Mouse (Mus musculus): Measurements from ENCODE around the gene Prdm16. TPM values are rescaled to one million over a fixed set of nuclear protein-coding genes. Genes with fewer than 3 reads are reported as not detected.

Gene Prdm16
- total and polyA plus RNA-seq, 3 experiments, result not detected

GRCm38 (mm10) chr4:154471447-154472101, 165.1 kb downstream of the Prdm16 start:
- H3K9me3 ChIP-seq (replicated peaks; ENCODE audit: low read length), result peaks cover 93% of the 10 kb centered on the region
- TF ChIP-seq MAFK (IDR thresholded peaks at IDR 0.05; ENCODE audit: insufficient replicate concordance, low read length) (no peak), MXI1 (IDR thresholded peaks at IDR 0.05; ENCODE audit: low read depth, low read length) (no peak), CHD2 (IDR thresholded peaks at IDR 0.05; ENCODE audit: low read length) (no peak), USF1 (IDR thresholded peaks at IDR 0.05; ENCODE audit: low read depth, low read length) (no peak), SMC3 (IDR thresholded peaks at IDR 0.05; ENCODE audit: low read depth, low read length) (no peak)
- no peak overlapping the region for H3K4me3 ChIP-seq (replicated peaks in 1 of 3; ENCODE audit: low read depth in 2 of 3, low read length in 2 of 3, poor library complexity in 1 of 3)
- H3K27me3 ChIP-seq (replicated peaks), result no peaks in the 10 kb centered on the region
- H3K79me2 ChIP-seq (replicated peaks; ENCODE audit: control insufficient read depth, extremely low read depth, insufficient read depth, poor library complexity, severe bottlenecking), result no peaks in the 10 kb centered on the region
- dilution Hi-C loops (cut with MboI; ENCODE audit: extremely low pct_ligation_motif_present, extremely low pct_unique_long_range_greater_than_20kb, low sequenced_read_pairs), result no loop called here
- DNase-seq (ENCODE audit: extremely low read depth), result no peak
- in situ Hi-C loops (cut with MboI; ENCODE audit: low pct_ligation_motif_present, low pct_unique_long_range_greater_than_20kb, low sequenced_read_pairs), result no loop called here
- no peak overlapping the region for H3K27ac ChIP-seq (ENCODE audit: insufficient read depth, low read depth)
- no peaks in the 10 kb centered on the region for H3K36me3 ChIP-seq (replicated peaks in 1 of 2; ENCODE audit: control insufficient read depth in 1 of 2, insufficient read depth in 1 of 2, low read length in 1 of 2)
- H3K4me2 ChIP-seq (ENCODE audit: insufficient read depth, low read depth, poor library complexity, severe bottlenecking), result no peak overlapping the region
- H3K4me1 ChIP-seq (ENCODE audit: control insufficient read depth in 1 of 2, insufficient read depth in 2 of 2), result no peaks in the 10 kb centered on the region
- H3K9ac ChIP-seq (ENCODE audit: insufficient read depth, low read depth), result no peak overlapping the region

- Histone ChIP-seq H3K4me2 (ENCODE audit: insufficient read depth, low read depth, poor library complexity, severe bottlenecking) (no peak overlapping the region), H3K79me2 (replicated peaks; ENCODE audit: control insufficient read depth, extremely low read depth, insufficient read depth, poor library complexity, severe bottlenecking) (no peaks in the 10 kb centered on the region), H3K27ac (ENCODE audit: insufficient read depth, low read depth) (no peak overlapping the region), H3K36me3 (replicated peaks in 1 of 2; ENCODE audit: control insufficient read depth in 1 of 2, insufficient read depth in 1 of 2, low read length in 1 of 2) (no peaks in the 10 kb centered on the region), H3K4me3 (replicated peaks in 1 of 3; ENCODE audit: low read depth in 2 of 3, low read length in 2 of 3, poor library complexity in 1 of 3) (no peak overlapping the region), H3K4me1 (ENCODE audit: control insufficient read depth in 1 of 2, insufficient read depth in 2 of 2) (no peaks in the 10 kb centered on the region), H3K9ac (ENCODE audit: insufficient read depth, low read depth) (no peak overlapping the region), H3K27me3 (replicated peaks) (no peaks in the 10 kb centered on the region), H3K9me3 (replicated peaks; ENCODE audit: low read length) (peaks cover 95% of the 10 kb centered on the region)
- TF ChIP-seq ZMIZ1 (IDR thresholded peaks at IDR 0.05; ENCODE audit: low read depth, low read length) (no peak), NELFE (IDR thresholded peaks at IDR 0.05; ENCODE audit: low read depth, low read length) (no peak), MAX (IDR thresholded peaks at IDR 0.05; ENCODE audit: low read length) (no peak), CTCF (conservative IDR thresholded peaks at IDR 0.05 in 1 of 2, IDR thresholded peaks at IDR 0.05 in 1 of 2; ENCODE audit: low read depth in 2 of 2, low read length in 2 of 2) (no peak), RAD21 (IDR thresholded peaks at IDR 0.05; ENCODE audit: low read depth, low read length) (no peak), JUN (IDR thresholded peaks at IDR 0.05; ENCODE audit: insufficient read depth, low read depth, low read length) (no peak), POLR2A (IDR thresholded peaks at IDR 0.05; ENCODE audit: low read depth, low read length) (no peak), MXI1 (IDR thresholded peaks at IDR 0.05; ENCODE audit: low read depth, low read length) (no peak), CHD2 (IDR thresholded peaks at IDR 0.05; ENCODE audit: low read length) (no peak)
- no peak for DNase-seq (ENCODE audit: extremely low read depth)
- in situ Hi-C loops (cut with MboI; ENCODE audit: low pct_ligation_motif_present, low pct_unique_long_range_greater_than_20kb, low sequenced_read_pairs) (no loop called here), dilution Hi-C loops (cut with MboI; ENCODE audit: extremely low pct_ligation_motif_present, extremely low pct_unique_long_range_greater_than_20kb, low sequenced_read_pairs) (no loop called here)
Observed at GRCm38 (mm10) chr4:154466305-154466704, 170.4 kb downstream of the Prdm16 start.

GRCm38 (mm10) chr4:154465123-154465522, 171.6 kb downstream of the Prdm16 start:
- Histone ChIP-seq H3K9me3 (replicated peaks; ENCODE audit: low read length) (peaks cover 95% of the 10 kb centered on the region), H3K4me1 (ENCODE audit: control insufficient read depth in 1 of 2, insufficient read depth in 2 of 2) (no peaks in the 10 kb centered on the region), H3K4me2 (ENCODE audit: insufficient read depth, low read depth, poor library complexity, severe bottlenecking) (no peak overlapping the region), H3K9ac (ENCODE audit: insufficient read depth, low read depth) (no peak overlapping the region), H3K27me3 (replicated peaks) (no peaks in the 10 kb centered on the region), H3K79me2 (replicated peaks; ENCODE audit: control insufficient read depth, extremely low read depth, insufficient read depth, poor library complexity, severe bottlenecking) (no peaks in the 10 kb centered on the region), H3K27ac (ENCODE audit: insufficient read depth, low read depth) (no peak overlapping the region), H3K36me3 (replicated peaks in 1 of 2; ENCODE audit: control insufficient read depth in 1 of 2, insufficient read depth in 1 of 2, low read length in 1 of 2) (no peaks in the 10 kb centered on the region), H3K4me3 (replicated peaks in 1 of 3; ENCODE audit: low read depth in 2 of 3, low read length in 2 of 3, poor library complexity in 1 of 3) (no peak overlapping the region)
- in situ Hi-C loops (cut with MboI; ENCODE audit: low pct_ligation_motif_present, low pct_unique_long_range_greater_than_20kb, low sequenced_read_pairs), result no loop called here
- DNase-seq (ENCODE audit: extremely low read depth), result no peak
- TF ChIP-seq ETS1 (conservative IDR thresholded peaks at IDR 0.05; ENCODE audit: low read depth, low read length) (no peak), CHD2 (IDR thresholded peaks at IDR 0.05; ENCODE audit: low read length) (no peak), JUN (IDR thresholded peaks at IDR 0.05; ENCODE audit: insufficient read depth, low read depth, low read length) (no peak), MXI1 (IDR thresholded peaks at IDR 0.05; ENCODE audit: low read depth, low read length) (no peak)
- dilution Hi-C loops (cut with MboI; ENCODE audit: extremely low pct_ligation_motif_present, extremely low pct_unique_long_range_greater_than_20kb, low sequenced_read_pairs), result no loop called here
